Mouse (Mus musculus): Measurements from ENCODE around the gene Fbl.

DNA sequence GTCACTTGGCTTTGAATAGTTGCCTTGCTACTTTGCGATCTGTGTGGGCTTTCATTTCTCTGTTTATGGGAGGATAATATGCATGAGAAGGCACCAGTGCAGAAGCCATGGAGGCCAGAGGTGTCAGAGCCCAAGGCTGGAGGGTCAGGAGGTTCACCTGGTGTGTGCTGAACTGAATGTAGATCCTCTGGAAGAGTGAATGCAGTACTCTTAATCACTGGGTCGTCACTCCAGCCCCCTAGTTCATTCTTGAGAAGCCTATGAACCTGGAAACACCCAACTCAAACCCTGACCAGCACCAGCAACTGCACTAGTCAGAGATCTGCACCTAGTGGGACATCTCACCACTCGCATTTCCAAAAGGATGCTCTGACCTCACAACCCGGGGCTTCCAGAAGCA is 29.5 kb downstream of the Fbl start:
- no peak for TF ChIP-seq CTCF (IDR thresholded peaks at IDR 0.05; ENCODE audit: control insufficient read depth, insufficient read depth, insufficient replicate concordance, low read depth, low read length)
- TF ChIP-seq POLR2A (IDR thresholded peaks at IDR 0.05; ENCODE audit: control insufficient read depth, low read depth, low read length), result no peak

Measured in testis, adult 2 months (tissue).